Mouse (Mus musculus): ENCODE results near the gene Il12a. TPM values are rescaled to one million over a fixed set of nuclear protein-coding genes. Genes with fewer than 3 reads are reported as not detected.

The Il12a gene
- polyA plus RNA-seq, 1 experiment, result 3.4 TPM

GRCm38 (mm10) chr3:68719229-68719819 is 28.9 kb downstream of the Il12a start:
- TF ChIP-seq MYOD1 (IDR thresholded peaks at IDR 0.05; ENCODE audit: control insufficient read depth in 1 of 3, insufficient read length in 2 of 3, low read depth in 2 of 3), result no peak
- TF ChIP-seq POLR2AphosphoS2 (IDR thresholded peaks at IDR 0.05; ENCODE audit: insufficient read length, low read depth), result no peak
- H3K27me3 ChIP-seq (ENCODE audit: control insufficient read depth, insufficient read depth, insufficient read length), result no peaks in the 10 kb centered on the region
- no peaks in the 10 kb centered on the region for H3K79me2 ChIP-seq (ENCODE audit: control insufficient read depth, insufficient read depth)
- H3K4me3 ChIP-seq, result no peak overlapping the region
- no peak overlapping the region for H3K4me2 ChIP-seq (ENCODE audit: low read depth)
- H3K36me3 ChIP-seq (ENCODE audit: control insufficient read depth, insufficient read depth), result no peaks in the 10 kb centered on the region
- no peak overlapping the region for H3ac ChIP-seq (ENCODE audit: control insufficient read depth, insufficient read length)

- Histone ChIP-seq H3K36me3 (ENCODE audit: control insufficient read depth, insufficient read depth) (no peaks in the 10 kb centered on the region), H3ac (ENCODE audit: control insufficient read depth, insufficient read length) (no peak overlapping the region), H3K79me2 (ENCODE audit: control insufficient read depth, insufficient read depth) (no peaks in the 10 kb centered on the region), H3K4me3 (no peak overlapping the region), H3K4me2 (ENCODE audit: low read depth) (no peak overlapping the region), H3K27me3 (ENCODE audit: control insufficient read depth, insufficient read depth, insufficient read length) (no peaks in the 10 kb centered on the region)
- TF ChIP-seq MAX (IDR thresholded peaks at IDR 0.05; ENCODE audit: low read depth) (no peak), MYOD1 (IDR thresholded peaks at IDR 0.05; ENCODE audit: control insufficient read depth in 1 of 3, insufficient read length in 2 of 3, low read depth in 2 of 3) (no peak)
Observed at GRCm38 (mm10) chr3:68720258-68720657, 29.8 kb downstream of the Il12a start.

- TF ChIP-seq MAX (IDR thresholded peaks at IDR 0.05; ENCODE audit: low read depth) (no peak), SRF (IDR thresholded peaks at IDR 0.05; ENCODE audit: control insufficient read depth, insufficient read length, low read depth) (no peak), MYOG (IDR thresholded peaks at IDR 0.05; ENCODE audit: control insufficient read depth in 1 of 3, insufficient read depth in 1 of 3, insufficient read length in 2 of 3, low read depth in 2 of 3) (no peak), REST (IDR thresholded peaks at IDR 0.05; ENCODE audit: insufficient read depth, insufficient read length) (no peak), TCF12 (IDR thresholded peaks at IDR 0.05; ENCODE audit: insufficient read depth, poor library complexity, severe bottlenecking) (no peak), CEBPB (IDR thresholded peaks at IDR 0.05; ENCODE audit: insufficient read depth, poor library complexity, severe bottlenecking) (no peak), TCF3 (IDR thresholded peaks at IDR 0.05; ENCODE audit: insufficient read length, low read depth) (no peak), USF1 (IDR thresholded peaks at IDR 0.05; ENCODE audit: low read depth) (no peak), MYOD1 (IDR thresholded peaks at IDR 0.05; ENCODE audit: control insufficient read depth in 1 of 3, insufficient read length in 2 of 3, low read depth in 2 of 3) (no peak), POLR2AphosphoS2 (IDR thresholded peaks at IDR 0.05; ENCODE audit: insufficient read length, low read depth) (no peak), E2F4 (IDR thresholded peaks at IDR 0.05; ENCODE audit: insufficient read depth) (no peak)
- no peaks in the 10 kb centered on the region for H3K79me2 ChIP-seq (ENCODE audit: control insufficient read depth, insufficient read depth)
- H3K36me3 ChIP-seq (ENCODE audit: control insufficient read depth, insufficient read depth), result no peaks in the 10 kb centered on the region
- H3ac ChIP-seq (ENCODE audit: control insufficient read depth, insufficient read length), result no peak overlapping the region
- no peak overlapping the region for H3K4me2 ChIP-seq (ENCODE audit: low read depth)
- H3K27me3 ChIP-seq (ENCODE audit: control insufficient read depth, insufficient read depth, insufficient read length), result no peaks in the 10 kb centered on the region
- H3K4me3 ChIP-seq, result no peak overlapping the region
Observed at GRCm38 (mm10) chr3:68741955-68742354, 51.5 kb downstream of the Il12a start.

GRCm38 (mm10) chr3:68742718-68743471 is 52.5 kb downstream of the Il12a start:
- Histone ChIP-seq H3K36me3 (ENCODE audit: control insufficient read depth, insufficient read depth) (no peaks in the 10 kb centered on the region), H3K4me2 (ENCODE audit: low read depth) (no peak overlapping the region), H3ac (ENCODE audit: control insufficient read depth, insufficient read length) (no peak overlapping the region), H3K79me2 (ENCODE audit: control insufficient read depth, insufficient read depth) (no peaks in the 10 kb centered on the region), H3K27me3 (ENCODE audit: control insufficient read depth, insufficient read depth, insufficient read length) (no peaks in the 10 kb centered on the region), H3K4me3 (no peak overlapping the region)
- no peak for TF ChIP-seq MYOD1 (IDR thresholded peaks at IDR 0.05; ENCODE audit: control insufficient read depth in 1 of 3, insufficient read length in 2 of 3, low read depth in 2 of 3)
- no peak for TF ChIP-seq MYOG (IDR thresholded peaks at IDR 0.05; ENCODE audit: control insufficient read depth in 1 of 3, insufficient read depth in 1 of 3, insufficient read length in 2 of 3, low read depth in 2 of 3)
- TF ChIP-seq TCF12 (IDR thresholded peaks at IDR 0.05; ENCODE audit: insufficient read depth, poor library complexity, severe bottlenecking), result no peak
- TF ChIP-seq POLR2AphosphoS2 (IDR thresholded peaks at IDR 0.05; ENCODE audit: insufficient read length, low read depth), result no peak
- TF ChIP-seq CEBPB (IDR thresholded peaks at IDR 0.05; ENCODE audit: insufficient read depth, poor library complexity, severe bottlenecking), result no peak
- TF ChIP-seq TCF3 (IDR thresholded peaks at IDR 0.05; ENCODE audit: insufficient read length, low read depth), result no peak
- no peak for TF ChIP-seq POLR2A (IDR thresholded peaks at IDR 0.05; ENCODE audit: insufficient read length, low read depth)
- no peak for TF ChIP-seq MAX (IDR thresholded peaks at IDR 0.05; ENCODE audit: low read depth)
- TF ChIP-seq E2F4 (IDR thresholded peaks at IDR 0.05; ENCODE audit: insufficient read depth), result no peak
- no peak for TF ChIP-seq USF1 (IDR thresholded peaks at IDR 0.05; ENCODE audit: low read depth)
- no peak for TF ChIP-seq REST (IDR thresholded peaks at IDR 0.05; ENCODE audit: insufficient read depth, insufficient read length)
- no peak for TF ChIP-seq SRF (IDR thresholded peaks at IDR 0.05; ENCODE audit: control insufficient read depth, insufficient read length, low read depth)

- H3ac ChIP-seq (ENCODE audit: control insufficient read depth, insufficient read length), result no peak overlapping the region
- H3K4me3 ChIP-seq, result no peak overlapping the region
- TF ChIP-seq MYOG (IDR thresholded peaks at IDR 0.05; ENCODE audit: control insufficient read depth in 1 of 3, insufficient read depth in 1 of 3, insufficient read length in 2 of 3, low read depth in 2 of 3), result no peak
- no peak for TF ChIP-seq REST (IDR thresholded peaks at IDR 0.05; ENCODE audit: insufficient read depth, insufficient read length)
- TF ChIP-seq E2F4 (IDR thresholded peaks at IDR 0.05; ENCODE audit: insufficient read depth), result no peak
- no peak for TF ChIP-seq POLR2A (IDR thresholded peaks at IDR 0.05; ENCODE audit: insufficient read length, low read depth)
- TF ChIP-seq TCF12 (IDR thresholded peaks at IDR 0.05; ENCODE audit: insufficient read depth, poor library complexity, severe bottlenecking), result no peak
- no peak for TF ChIP-seq USF1 (IDR thresholded peaks at IDR 0.05; ENCODE audit: low read depth)
- H3K27me3 ChIP-seq (ENCODE audit: control insufficient read depth, insufficient read depth, insufficient read length), result no peaks in the 10 kb centered on the region
- no peaks in the 10 kb centered on the region for H3K36me3 ChIP-seq (ENCODE audit: control insufficient read depth, insufficient read depth)
- no peaks in the 10 kb centered on the region for H3K79me2 ChIP-seq (ENCODE audit: control insufficient read depth, insufficient read depth)
- no peak overlapping the region for H3K4me2 ChIP-seq (ENCODE audit: low read depth)
Observed at GRCm38 (mm10) chr3:68743472-68743732, 53.0 kb downstream of the Il12a start.
